Mouse (Mus musculus): ENCODE data around the gene Dgcr8. TPM values are rescaled to one million over a fixed set of nuclear protein-coding genes. Genes with fewer than 3 reads are reported as not detected.

The Dgcr8 gene
- polyA plus RNA-seq, 1 experiment = 21.9 TPM

DNA sequence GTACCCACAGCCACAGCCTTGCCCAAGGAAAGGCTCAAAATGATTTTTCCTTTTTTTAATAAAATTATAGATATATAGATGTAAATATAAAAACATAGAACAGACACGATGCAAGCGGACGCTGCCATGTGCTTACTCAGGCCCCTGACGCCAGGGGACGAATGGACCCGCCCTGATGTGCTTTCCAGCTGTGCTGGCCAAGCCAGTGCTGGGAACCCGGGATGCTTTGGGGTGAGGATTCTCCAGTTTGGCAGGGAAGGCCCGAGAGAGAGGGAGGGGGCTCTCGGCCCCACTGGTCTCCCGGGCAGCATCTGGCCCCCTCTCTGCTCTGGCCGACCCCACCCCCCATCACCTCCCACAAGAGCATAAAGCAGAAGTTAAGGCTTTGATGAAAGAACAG lies 66.9 kb downstream of the Dgcr8 start:
- no peaks in the 10 kb centered on the region for H3K27me3 ChIP-seq (ENCODE audit: control insufficient read depth, insufficient read depth, low read length)
- no peak for TF ChIP-seq CTCF (IDR thresholded peaks at IDR 0.05; ENCODE audit: extremely low read depth, insufficient read depth, insufficient read length, insufficient replicate concordance)
- TF ChIP-seq POLR2A (IDR thresholded peaks at IDR 0.05; ENCODE audit: low read depth, low read length) = no peak
- WGBS = 78% methylated on average over 11 of the region's 11 CpGs

DNA sequence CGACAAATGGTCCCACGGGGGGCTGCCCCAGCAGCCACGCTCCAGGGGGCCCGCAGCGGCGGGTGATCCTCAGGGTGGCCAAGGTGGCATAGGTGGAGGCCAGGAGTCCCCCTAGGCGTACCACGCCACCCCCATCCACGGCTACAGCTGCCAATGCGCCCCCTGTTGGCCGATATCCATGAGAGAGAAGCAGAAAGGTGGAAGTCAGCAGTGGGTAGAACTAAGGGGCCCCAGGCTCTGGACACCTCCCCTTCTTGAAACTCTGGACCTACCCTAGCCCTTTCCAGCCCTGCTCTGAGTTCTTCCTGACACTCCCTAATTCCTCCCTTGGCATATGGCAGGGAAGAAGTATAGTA lies 67.5 kb downstream of the Dgcr8 start:
- no peak for TF ChIP-seq CTCF (IDR thresholded peaks at IDR 0.05; ENCODE audit: extremely low read depth, insufficient read depth, insufficient read length, insufficient replicate concordance)
- TF ChIP-seq POLR2A (IDR thresholded peaks at IDR 0.05; ENCODE audit: low read depth, low read length) = no peak
- 71% methylated on average over 11 of the region's 11 CpGs for WGBS
- Histone ChIP-seq H3K27ac (ENCODE audit: insufficient read depth, low read length) (no peak overlapping the region), H3K4me3 (ENCODE audit: extremely low read depth, insufficient read depth, insufficient read length) (no peak overlapping the region), H3K4me1 (ENCODE audit: control insufficient read depth, insufficient read depth, insufficient read length) (peaks cover 2% of the 10 kb centered on the region; the same call in 1 of the 2 replicates), H3K27me3 (ENCODE audit: control insufficient read depth, insufficient read depth, low read length) (no peaks in the 10 kb centered on the region), H3K36me3 (ENCODE audit: control insufficient read depth, insufficient read depth, low read length) (peaks cover 16% of the 10 kb centered on the region)
- DNase-seq (ENCODE audit: low read depth in 1 of 2, low spot score in 2 of 2) = no peak

More for the DNA sequence above, 66.9 kb downstream of the Dgcr8 start:
- no peak overlapping the region for H3K27ac ChIP-seq (ENCODE audit: insufficient read depth, low read length)
- no peak overlapping the region for H3K4me3 ChIP-seq (ENCODE audit: extremely low read depth, insufficient read depth, insufficient read length)
- H3K4me1 ChIP-seq (ENCODE audit: control insufficient read depth, insufficient read depth, insufficient read length) = peaks cover 2% of the 10 kb centered on the region; the same call in 1 of the 2 replicates
- DNase-seq (ENCODE audit: low read depth in 1 of 2, low spot score in 2 of 2) = no peak
- peaks cover 21% of the 10 kb centered on the region for H3K36me3 ChIP-seq (ENCODE audit: control insufficient read depth, insufficient read depth, low read length)

- peaks cover 2% of the 10 kb centered on the region; the same call in 1 of the 2 replicates for H3K4me1 ChIP-seq (ENCODE audit: control insufficient read depth, insufficient read depth, insufficient read length)
- H3K27ac ChIP-seq (ENCODE audit: insufficient read depth, low read length) = no peak overlapping the region
- DNase-seq (ENCODE audit: low read depth in 1 of 2, low spot score in 2 of 2) = no peak
- peaks cover 16% of the 10 kb centered on the region for H3K36me3 ChIP-seq (ENCODE audit: control insufficient read depth, insufficient read depth, low read length)
- WGBS = 77% methylated on average over 6 of the region's 6 CpGs
- H3K4me3 ChIP-seq (ENCODE audit: extremely low read depth, insufficient read depth, insufficient read length) = no peak overlapping the region
- TF ChIP-seq CTCF (IDR thresholded peaks at IDR 0.05; ENCODE audit: extremely low read depth, insufficient read depth, insufficient read length, insufficient replicate concordance) (no peak), POLR2A (IDR thresholded peaks at IDR 0.05; ENCODE audit: low read depth, low read length) (no peak)
- no peaks in the 10 kb centered on the region for H3K27me3 ChIP-seq (ENCODE audit: control insufficient read depth, insufficient read depth, low read length)
These were observed 68.0 kb downstream of the Dgcr8 start for GRCm38 (mm10) chr16:18220856-18221542.

- no peak for DNase-seq (ENCODE audit: low read depth in 1 of 2, low spot score in 2 of 2)
- no peak overlapping the region for H3K27ac ChIP-seq (ENCODE audit: insufficient read depth, low read length)
These were observed 69.0 kb downstream of the Dgcr8 start for GRCm38 (mm10) chr16:18220001-18220400.

GRCm38 (mm10) chr16:18218580-18218996 lies 70.5 kb downstream of the Dgcr8 start:
- H3K27ac ChIP-seq (ENCODE audit: insufficient read depth, low read length) = no peak overlapping the region
- 90% methylated on average over 9 of the region's 9 CpGs for WGBS
- no peak for TF ChIP-seq POLR2A (IDR thresholded peaks at IDR 0.05; ENCODE audit: low read depth, low read length)
- TF ChIP-seq CTCF (IDR thresholded peaks at IDR 0.05; ENCODE audit: extremely low read depth, insufficient read depth, insufficient read length, insufficient replicate concordance) = no peak
- DNase-seq (ENCODE audit: low read depth in 1 of 2, low spot score in 2 of 2) = no peak
- H3K4me3 ChIP-seq (ENCODE audit: extremely low read depth, insufficient read depth, insufficient read length) = no peak overlapping the region
- no peaks in the 10 kb centered on the region for H3K27me3 ChIP-seq (ENCODE audit: control insufficient read depth, insufficient read depth, low read length)
- peaks cover 2% of the 10 kb centered on the region; the same call in 1 of the 2 replicates for H3K4me1 ChIP-seq (ENCODE audit: control insufficient read depth, insufficient read depth, insufficient read length)
- peaks cover 3% of the 10 kb centered on the region; the same call in 1 of the 2 replicates for H3K36me3 ChIP-seq (ENCODE audit: control insufficient read depth, insufficient read depth, low read length)

More at GRCm38 (mm10) chr16:18220001-18220400, 69.0 kb downstream of the Dgcr8 start:
- Histone ChIP-seq H3K27me3 (ENCODE audit: control insufficient read depth, insufficient read depth, low read length) (no peaks in the 10 kb centered on the region), H3K4me3 (ENCODE audit: extremely low read depth, insufficient read depth, insufficient read length) (no peak overlapping the region), H3K4me1 (ENCODE audit: control insufficient read depth, insufficient read depth, insufficient read length) (peaks cover 2% of the 10 kb centered on the region; the same call in 1 of the 2 replicates), H3K36me3 (ENCODE audit: control insufficient read depth, insufficient read depth, low read length) (peaks cover 12% of the 10 kb centered on the region)
- 18% methylated on average over 8 of the region's 8 CpGs for WGBS
- TF ChIP-seq POLR2A (IDR thresholded peaks at IDR 0.05; ENCODE audit: low read depth, low read length) (no peak), CTCF (IDR thresholded peaks at IDR 0.05; ENCODE audit: extremely low read depth, insufficient read depth, insufficient read length, insufficient replicate concordance) (no peak)

GRCm38 (mm10) chr16:18217579-18217978 lies 71.5 kb downstream of the Dgcr8 start, which contains the start of gene Ccdc188:
Gene Ccdc188, plus strand, starts transcription at chr16:18217879.
- no peak within 1 kb of the TSS for H3K27ac ChIP-seq (ENCODE audit: insufficient read depth, low read length)
- DNase-seq (ENCODE audit: low read depth in 1 of 2, low spot score in 2 of 2) = no peak
- peaks cover 2% of the 10 kb centered on the region; the same call in 1 of the 2 replicates for H3K4me1 ChIP-seq (ENCODE audit: control insufficient read depth, insufficient read depth, insufficient read length)
- no peaks in the 10 kb centered on the region for H3K36me3 ChIP-seq (ENCODE audit: control insufficient read depth, insufficient read depth, low read length)
- no peak for TF ChIP-seq CTCF (IDR thresholded peaks at IDR 0.05; ENCODE audit: extremely low read depth, insufficient read depth, insufficient read length, insufficient replicate concordance)
- TF ChIP-seq POLR2A (IDR thresholded peaks at IDR 0.05; ENCODE audit: low read depth, low read length) = no peak
- no peaks in the 10 kb centered on the region for H3K27me3 ChIP-seq (ENCODE audit: control insufficient read depth, insufficient read depth, low read length)
- 91% methylated on average over 4 of the region's 4 CpGs for WGBS
- H3K4me3 ChIP-seq (ENCODE audit: extremely low read depth, insufficient read depth, insufficient read length) = no peak within 1 kb of the TSS

- Histone ChIP-seq H3K4me1 (ENCODE audit: control insufficient read depth, insufficient read depth, insufficient read length) (no peaks in the 10 kb centered on the region), H3K27ac (ENCODE audit: insufficient read depth, low read length) (no peak overlapping the region), H3K36me3 (ENCODE audit: control insufficient read depth, insufficient read depth, low read length) (no peaks in the 10 kb centered on the region), H3K4me3 (ENCODE audit: extremely low read depth, insufficient read depth, insufficient read length) (no peak overlapping the region), H3K27me3 (ENCODE audit: control insufficient read depth, insufficient read depth, low read length) (no peaks in the 10 kb centered on the region)
- TF ChIP-seq POLR2A (IDR thresholded peaks at IDR 0.05; ENCODE audit: low read depth, low read length) (no peak), CTCF (IDR thresholded peaks at IDR 0.05; ENCODE audit: extremely low read depth, insufficient read depth, insufficient read length, insufficient replicate concordance) (no peak)
- no peak for DNase-seq (ENCODE audit: low read depth in 1 of 2, low spot score in 2 of 2)
- 86% methylated on average over 7 of the region's 7 CpGs for WGBS
These were observed 74.2 kb downstream of the Dgcr8 start for GRCm38 (mm10) chr16:18214858-18215257.
